Mouse (Mus musculus) cerebellum, adult 9-11 months (tissue): ENCODE measurements around the gene Mfn1.

Experiments used
- DNase-seq: peaks from one replicate; pipeline ENCODE4 v3.0.0; 2022

Mfn1 gene

GRCm38 (mm10) chr3:32510375-32511190 lies 18.7 kb upstream of the Mfn1 start:
- peak; percentile 96 for DNase-seq

GRCm38 (mm10) chr3:32511191-32511550 lies 18.1 kb upstream of the Mfn1 start:
- DNase-seq = peak; percentile 61

GRCm38 (mm10) chr3:32512686-32513284 lies 16.5 kb upstream of the Mfn1 start:
- no peak for DNase-seq

DNA sequence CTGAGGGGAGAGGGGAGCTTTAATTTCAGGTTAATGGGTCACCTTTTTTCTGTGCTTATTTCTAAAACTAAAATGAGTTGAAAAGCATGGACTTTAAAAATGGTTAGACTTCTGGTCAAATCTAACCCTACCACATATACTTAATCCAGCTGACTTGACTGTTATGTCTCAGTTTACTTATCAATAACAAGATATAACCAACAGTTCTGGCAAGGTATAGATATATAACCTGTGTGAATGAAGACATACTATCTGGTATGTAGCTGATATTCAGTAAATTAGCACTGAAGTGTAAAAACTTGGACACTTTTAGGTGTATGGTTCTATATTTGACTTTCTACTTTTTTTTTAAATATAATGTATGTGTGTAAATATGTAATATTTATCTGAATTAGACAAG lies 15.7 kb upstream of the Mfn1 start:
- no peak for DNase-seq

DNA sequence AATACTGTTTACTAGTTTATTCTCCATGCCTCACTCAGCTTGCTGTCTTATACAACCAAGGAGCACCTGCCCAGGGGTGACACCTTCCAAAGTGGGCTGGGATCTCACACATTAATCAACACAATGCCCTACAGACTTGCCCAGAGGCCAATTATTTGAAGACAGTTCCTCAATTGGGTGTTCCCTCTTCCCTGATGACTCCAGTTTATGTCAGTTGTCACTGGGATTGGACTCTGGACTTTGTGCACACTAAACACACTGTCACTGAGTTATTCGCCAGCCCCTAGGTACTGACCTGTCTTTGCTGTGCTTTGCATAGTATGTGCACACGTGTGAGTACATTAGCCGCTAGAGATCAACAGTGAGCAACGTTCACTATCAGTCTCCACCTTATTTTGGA lies 2.1 kb upstream of the Mfn1 start:
- DNase-seq = no peak

- no peak for DNase-seq
Observed at GRCm38 (mm10) chr3:32530041-32530440, 776 bp downstream of the Mfn1 start.

DNA sequence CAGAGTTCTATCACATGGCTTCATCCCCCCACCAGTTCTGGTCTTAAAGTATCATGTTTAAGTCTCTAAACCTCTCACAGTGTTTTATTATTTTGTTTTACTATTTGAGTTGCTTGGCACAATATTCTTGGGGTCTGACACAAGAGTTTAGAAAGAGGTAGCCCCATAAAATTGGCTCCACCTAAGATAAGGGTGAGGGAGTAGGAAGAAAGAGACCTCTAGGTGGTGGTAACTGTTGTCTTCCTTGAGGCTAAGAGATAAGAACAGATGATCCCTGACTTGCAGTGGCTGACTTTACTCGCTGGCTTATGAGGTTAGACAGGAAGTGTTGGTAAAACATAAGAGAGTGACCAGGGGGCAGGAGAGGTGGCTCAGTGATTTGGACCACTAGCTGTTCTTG lies 6.4 kb downstream of the Mfn1 start:
- no peak for DNase-seq

DNA sequence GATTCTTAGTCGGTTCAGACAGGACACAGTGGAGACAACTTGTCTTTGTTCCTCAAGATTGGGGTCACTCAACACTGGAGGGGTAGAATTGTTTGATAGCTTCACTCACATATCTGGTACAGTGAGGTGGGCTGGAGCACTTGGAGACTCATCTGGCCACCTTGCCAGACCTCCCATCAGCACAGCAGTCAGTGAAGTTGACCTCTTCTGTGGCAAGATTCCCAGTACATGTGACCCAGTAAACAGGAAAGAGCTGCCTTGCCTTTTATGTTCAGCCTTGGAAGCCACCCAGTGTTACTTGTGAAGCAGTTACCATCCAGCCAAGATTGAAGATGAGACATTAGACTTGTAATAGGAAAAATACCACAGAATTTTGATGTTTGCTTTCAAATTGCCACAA lies 8.3 kb downstream of the Mfn1 start:
- DNase-seq = peak; percentile 61

DNA sequence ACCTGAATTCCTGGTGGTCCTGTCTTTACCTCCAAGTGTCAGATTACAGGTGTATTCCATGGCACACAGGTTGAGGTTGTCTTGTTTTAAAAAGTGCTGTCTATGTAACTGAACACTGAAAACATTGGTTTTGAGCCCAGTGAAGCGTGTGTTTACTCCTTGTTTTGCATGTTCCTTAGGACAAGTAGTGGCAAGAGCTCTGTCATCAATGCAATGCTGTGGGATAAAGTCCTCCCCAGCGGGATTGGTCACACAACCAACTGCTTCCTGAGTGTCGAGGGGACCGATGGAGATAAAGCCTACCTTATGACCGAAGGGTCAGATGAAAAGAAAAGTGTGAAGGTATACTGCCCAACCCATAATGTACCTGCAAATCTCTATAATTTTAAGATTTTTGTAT lies 8.8 kb downstream of the Mfn1 start:
- DNase-seq = no peak

DNA sequence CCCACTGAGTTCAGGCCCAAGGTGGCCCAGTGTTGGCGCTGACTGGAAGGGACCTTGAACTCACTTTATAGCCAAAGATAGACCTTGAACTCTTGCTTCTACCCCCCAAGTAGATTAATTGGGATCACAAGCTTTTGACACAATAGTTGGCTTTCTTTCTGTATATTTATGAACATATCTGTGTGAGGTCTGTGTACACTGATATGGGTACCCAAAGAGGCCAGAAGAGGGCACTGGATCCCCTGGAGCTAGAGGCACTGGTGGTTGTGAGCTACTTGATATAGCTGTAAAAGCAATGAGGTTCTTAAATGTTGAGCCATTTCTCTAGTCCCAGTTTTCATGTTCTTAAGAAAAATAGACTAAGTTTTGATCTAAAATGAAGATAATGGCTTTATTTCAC lies 23.8 kb downstream of the Mfn1 start:
- DNase-seq = no peak

- DNase-seq = no peak
Observed at GRCm38 (mm10) chr3:32563401-32563800, 34.1 kb downstream of the Mfn1 start.

DNA sequence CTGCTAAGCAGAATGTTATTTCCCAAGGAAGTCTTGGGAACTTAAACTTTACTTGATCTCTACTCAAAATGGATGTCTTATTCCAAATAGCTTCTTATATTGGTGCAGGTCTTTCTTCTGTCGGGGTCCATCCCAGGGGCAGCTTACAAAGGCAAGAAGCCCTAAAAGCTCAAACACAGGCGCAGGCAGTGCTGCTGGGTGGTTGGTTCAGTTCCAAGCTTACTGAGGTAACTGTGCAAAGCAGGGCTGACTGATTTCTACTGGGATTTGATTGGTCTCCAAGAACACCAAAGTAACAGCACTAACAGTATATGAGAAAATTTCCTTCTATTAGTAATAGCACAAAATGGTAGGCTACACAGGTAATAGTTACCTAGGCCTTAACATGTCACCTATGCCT lies 43.8 kb downstream of the Mfn1 start:
- no peak for DNase-seq

DNA sequence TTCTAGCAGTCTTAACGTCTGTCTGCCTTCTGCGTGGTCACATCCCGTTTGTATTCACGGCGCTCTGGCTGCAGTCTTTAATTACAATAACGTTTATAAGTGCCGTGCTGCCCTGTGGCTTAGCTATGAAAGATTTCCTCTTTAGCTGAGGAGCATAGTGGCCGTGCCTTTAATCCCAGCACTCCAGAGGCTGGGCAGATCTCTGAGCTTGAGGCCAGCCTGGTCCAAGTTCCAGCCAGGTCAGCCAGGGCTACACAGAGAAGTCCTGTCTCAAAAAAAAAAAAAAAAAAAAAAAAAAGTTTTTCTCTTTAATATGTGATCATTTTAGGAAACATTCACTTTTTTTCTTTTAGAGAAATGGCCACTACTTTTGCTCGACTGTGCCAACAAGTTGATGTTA lies 44.6 kb downstream of the Mfn1 start:
- DNase-seq = no peak

- no peak for DNase-seq
Observed at GRCm38 (mm10) chr3:32575151-32575550, 45.9 kb downstream of the Mfn1 start.

GRCm38 (mm10) chr3:32578772-32579171 lies 49.5 kb downstream of the Mfn1 start:
- DNase-seq = no peak

GRCm38 (mm10) chr3:32580738-32581137 lies 51.5 kb downstream of the Mfn1 start:
- DNase-seq = no peak

DNA sequence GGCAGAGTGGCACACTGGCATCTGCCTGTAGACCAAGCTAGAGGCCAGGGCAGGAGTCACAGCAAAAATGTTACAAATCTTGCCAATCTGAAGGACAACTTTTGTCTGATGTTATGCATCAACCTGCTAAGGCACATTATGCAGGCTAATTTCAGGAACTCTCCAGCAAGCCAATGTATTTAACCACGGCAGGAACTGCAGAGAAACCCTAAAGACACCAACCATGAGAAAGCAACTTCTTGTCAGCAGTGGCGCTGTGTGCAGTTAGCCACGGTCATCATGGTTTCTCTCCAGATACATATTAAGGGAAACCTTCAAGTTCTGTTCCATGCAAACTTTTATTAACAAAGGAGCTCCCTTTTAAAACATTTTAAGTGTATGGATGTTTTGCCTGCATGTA lies 52.6 kb downstream of the Mfn1 start:
- no peak for DNase-seq

DNA sequence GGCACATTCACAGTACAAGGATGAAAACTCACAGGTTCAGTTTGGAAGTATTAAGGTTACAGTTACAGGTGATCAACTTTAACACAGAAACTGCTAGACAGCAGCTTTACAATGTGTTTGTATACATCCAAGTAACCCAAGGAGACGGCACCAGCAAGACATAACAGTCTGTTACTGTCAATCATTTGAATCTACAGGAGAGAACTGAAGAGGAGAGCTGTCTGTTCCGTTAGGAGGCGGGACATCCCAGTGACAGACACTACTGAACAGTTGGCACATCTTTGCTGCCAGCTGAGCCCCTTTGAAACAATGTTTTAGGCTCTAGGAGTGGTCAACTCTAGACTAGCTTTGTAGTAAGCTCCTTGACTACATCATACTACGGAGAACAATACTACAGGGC lies 54.2 kb downstream of the Mfn1 start:
- DNase-seq = no peak

DNA sequence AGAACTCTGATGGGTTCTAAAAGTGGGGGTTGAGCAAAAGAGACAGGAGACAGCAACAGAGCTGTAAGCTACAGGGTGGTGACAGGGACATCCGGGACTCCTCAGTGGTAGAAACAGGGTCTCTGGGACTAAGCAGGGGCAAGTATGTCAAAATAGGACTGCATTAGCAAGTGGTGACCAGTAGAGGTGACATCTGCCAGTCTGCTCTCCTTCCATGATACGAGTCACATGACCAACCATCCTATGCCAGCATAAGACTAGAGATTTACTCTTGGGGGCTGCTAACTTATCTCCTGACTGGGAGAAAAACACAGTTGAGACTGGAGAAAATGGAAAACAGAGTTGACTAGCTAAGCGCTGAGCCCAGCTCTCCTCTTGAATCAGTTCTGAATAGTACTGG lies 57.0 kb downstream of the Mfn1 start:
- no peak for DNase-seq

DNA sequence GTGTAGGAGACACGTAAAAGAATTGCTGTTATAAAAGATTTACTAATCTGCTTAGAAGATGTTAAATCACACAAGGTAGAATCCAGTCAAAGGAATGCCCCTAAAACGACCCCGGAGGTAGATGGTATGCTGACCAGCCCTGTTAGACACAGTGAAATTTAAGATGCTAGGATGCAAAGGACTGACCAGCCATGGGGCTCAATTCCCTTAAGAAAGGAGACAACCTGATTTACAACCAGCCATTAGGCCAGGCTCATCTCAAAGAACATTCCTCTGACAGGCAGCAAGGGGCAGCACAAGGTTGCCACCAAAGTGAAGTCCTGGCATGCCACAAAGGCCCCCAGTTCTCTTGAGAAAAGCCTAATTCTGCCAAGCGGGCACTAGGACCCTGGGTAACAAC lies 65.8 kb downstream of the Mfn1 start:
- DNase-seq = no peak

DNA sequence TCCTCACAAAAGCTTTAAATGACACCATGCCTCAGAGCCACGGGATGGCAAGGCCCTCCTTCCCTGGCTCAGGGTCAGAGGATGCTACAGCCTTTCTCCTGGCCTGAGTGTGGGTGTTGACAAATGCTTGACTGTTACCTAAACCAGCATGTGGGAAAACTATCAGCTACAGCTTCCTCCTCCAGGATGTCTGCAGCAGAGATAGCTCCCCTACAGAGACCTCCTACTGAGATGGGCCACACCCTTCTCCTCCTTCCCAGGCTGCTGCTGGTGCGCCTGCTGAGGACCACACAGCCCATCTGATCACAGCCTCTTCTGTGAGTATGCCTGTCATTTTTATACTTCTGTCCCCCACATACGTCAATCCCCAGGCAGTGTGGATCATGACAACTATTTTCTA lies 70.1 kb downstream of the Mfn1 start:
- no peak for DNase-seq

GRCm38 (mm10) chr3:32601055-32601454 lies 71.8 kb downstream of the Mfn1 start:
- no peak for DNase-seq

DNA sequence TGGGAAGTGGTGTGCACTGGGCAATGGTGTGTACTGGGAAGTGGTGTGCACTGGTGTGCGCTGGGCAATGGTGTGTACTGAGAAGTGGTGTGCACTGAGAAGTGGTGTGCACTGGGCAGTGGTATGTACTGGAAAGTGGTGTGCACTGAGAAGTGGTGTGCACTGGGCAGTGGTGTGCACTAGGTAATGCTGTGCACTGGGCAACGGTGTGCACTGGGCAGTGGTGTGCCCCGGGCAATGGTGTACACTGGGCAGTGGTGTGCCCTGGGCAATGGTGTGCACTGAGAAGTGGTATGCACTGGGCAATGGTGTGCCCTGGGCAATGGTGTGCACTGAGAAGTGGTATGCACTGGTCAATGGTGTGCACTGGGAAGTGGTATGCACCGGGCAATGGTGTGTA lies 80.0 kb downstream of the Mfn1 start:
- no peak for DNase-seq

DNA sequence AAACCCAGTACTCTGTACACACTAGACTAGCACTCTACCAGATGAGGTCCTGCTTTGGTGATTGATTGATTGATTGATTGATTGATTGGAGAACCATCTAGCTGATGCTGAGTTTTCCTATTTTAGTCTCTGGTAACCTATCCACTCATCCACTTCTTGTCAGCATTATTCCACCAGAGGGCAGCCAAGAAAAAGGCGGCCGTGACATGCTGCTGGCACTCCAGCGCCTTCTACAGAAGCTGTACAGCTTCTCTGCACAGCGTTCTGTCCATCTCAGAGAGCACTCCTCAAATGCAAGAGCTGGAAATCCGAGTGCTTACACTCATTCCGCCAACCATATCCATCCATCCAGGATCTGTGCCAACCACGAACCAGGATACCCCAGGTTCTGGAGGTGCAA lies 81.3 kb downstream of the Mfn1 start:
- DNase-seq = peak; percentile 7

DNA sequence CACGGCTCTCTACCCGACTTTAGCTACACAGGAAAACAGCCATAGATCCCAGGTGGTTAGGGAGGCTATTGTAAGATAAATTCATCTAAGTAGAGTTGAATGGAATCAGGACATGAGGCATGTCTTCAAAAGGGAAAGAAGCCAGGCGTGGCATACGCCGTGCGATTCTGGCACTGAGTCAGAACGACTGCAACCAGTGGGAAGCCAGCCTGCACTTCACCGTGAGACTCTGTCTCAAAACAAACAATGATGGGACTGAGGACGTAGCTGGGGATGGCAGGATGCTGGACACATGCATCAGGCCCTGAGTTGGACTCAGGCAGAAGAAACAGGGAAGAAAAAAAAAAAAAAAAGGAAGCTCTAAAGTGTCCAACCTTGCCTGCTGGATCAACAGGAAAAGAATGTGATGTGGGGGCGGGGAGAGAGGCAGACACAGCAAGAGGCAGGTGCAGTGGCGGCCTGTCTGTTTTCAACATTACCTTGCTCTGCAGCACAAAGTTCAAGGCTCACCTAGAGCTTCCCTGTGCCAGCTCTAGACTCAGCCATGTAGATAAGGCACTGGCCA lies 82.4 kb downstream of the Mfn1 start:
- DNase-seq = no peak
